Mouse (Mus musculus) forebrain, postnatal 0 days (tissue): ENCODE measurements at regions not wholly inside any gene's neighbourhood (a gene's known extent, or its start where the extent isn't known, plus 50 kb on each side); places are given as distances from the start of the nearest gene placed in this dataset.

ENCODE experiments used
- ATAC-seq: fragments of 200-750 bp; cut with Nextera tagmentation; 2 replicates; pipeline ENCODE4 v1.8.0; 2017; ENCODE audit warnings: mild to moderate bottlenecking, moderate library complexity
- DNase-seq: peaks from one replicate; pipeline ENCODE4 v3.0.0-alpha.2; 2015
- H3K27ac ChIP-seq: fragments of 300-500 bp; sonication (generic); 2 replicates; pipeline ENCODE4 v1.5.1; 2014; ENCODE audit warnings: low read depth, mild to moderate bottlenecking, antibody characterized with exemption, low read length, moderate library complexity, mixed read lengths
- H3K27me3 ChIP-seq: fragments of 300-500 bp; sonication (generic); 2 replicates; pipeline ENCODE4 v1.6.1; 2014; ENCODE audit warnings: mild to moderate bottlenecking, low read length, mixed read lengths; ENCODE audit not compliant: insufficient read depth
- H3K36me3 ChIP-seq: fragments of 300-500 bp; sonication (generic); 2 replicates; pipeline ENCODE4 v1.6.1; 2014; ENCODE audit warnings: mild to moderate bottlenecking, moderate library complexity; ENCODE audit not compliant: insufficient read depth
- H3K4me1 ChIP-seq: fragments of 300-500 bp; sonication (generic); 2 replicates; pipeline ENCODE4 v1.6.1; 2014; ENCODE audit warnings: antibody characterized with exemption; ENCODE audit not compliant: insufficient read depth
- H3K4me2 ChIP-seq: fragments of 300-500 bp; sonication (generic); 2 replicates; pipeline ENCODE4 v1.6.1; 2014; ENCODE audit warnings: low read depth, mild to moderate bottlenecking, moderate library complexity
- H3K4me3 ChIP-seq: fragments of 300-500 bp; sonication (generic); 2 replicates; pipeline ENCODE4 v1.5.1; 2014; ENCODE audit warnings: low read depth, low read length, mixed read lengths
- H3K9ac ChIP-seq: fragments of 300-500 bp; sonication (generic); 2 replicates; pipeline ENCODE4 v1.6.1; 2014; ENCODE audit warnings: mild to moderate bottlenecking
- H3K9me3 ChIP-seq: fragments of 300-500 bp; sonication (generic); 2 replicates; pipeline ENCODE4 v1.6.1; 2016; ENCODE audit warnings: low read length
- CTCF ChIP-seq: sonication (generic); IDR thresholded peaks from 2 replicates; pipeline ENCODE4 v1.5.1; 2016; ENCODE audit warnings: antibody characterized with exemption, control low read depth, low read depth
- WGBS: fragments of 180-500 bp; shearing (Covaris S2); extraction: QIAGEN DNeasy Blood & Tissue Kit; methylation state at CpG from one replicate; pipeline ENCODE4 v1.1.7; 2014; 5-methylcytosine and 5-hydroxymethylcytosine counted together

DNA sequence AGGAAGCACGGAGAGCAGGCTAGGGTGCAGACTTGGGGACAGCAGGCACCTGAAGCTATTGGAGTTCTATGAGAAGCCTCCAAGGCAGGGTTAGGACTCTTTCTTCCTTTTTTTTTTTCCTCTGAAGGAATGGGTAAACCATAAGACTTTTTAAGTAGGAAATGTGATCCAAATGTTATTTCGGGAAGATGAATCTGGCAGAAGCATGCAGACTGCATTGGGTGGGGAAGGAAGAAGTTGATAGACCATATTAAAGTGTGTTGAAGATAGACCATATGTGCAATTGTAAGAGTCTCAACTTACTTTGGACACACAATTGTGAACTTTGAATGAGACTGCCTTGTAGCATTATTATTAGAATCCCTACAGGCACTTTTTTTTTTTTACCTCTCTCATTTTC lies 304.5 kb downstream of the Ndfip2 start:
- WGBS = 84% methylated on average over 2 of the region's 2 CpGs
- ATAC-seq = no peak
- no peak for TF ChIP-seq CTCF

GRCm38 (mm10) chr14:105556813-105557212 lies 298.4 kb downstream of the Ndfip2 start:
- DNase-seq (no peak), ATAC-seq (no peak)
- Histone ChIP-seq H3K27me3 (no peaks in the 10 kb centered on the region), H3K9ac (no peak overlapping the region), H3K4me2 (no peak overlapping the region), H3K27ac (no peak overlapping the region), H3K9me3 (no peaks in the 10 kb centered on the region), H3K4me1 (no peaks in the 10 kb centered on the region), H3K36me3 (no peaks in the 10 kb centered on the region), H3K4me3 (no peak overlapping the region)
- 77% methylated on average over 3 of the region's 3 CpGs for WGBS
- no peak for TF ChIP-seq CTCF

More for the DNA sequence above, 304.5 kb downstream of the Ndfip2 start:
- no peaks in the 10 kb centered on the region for H3K27me3 ChIP-seq
- no peaks in the 10 kb centered on the region for H3K9me3 ChIP-seq
- DNase-seq = no peak
- no peak overlapping the region for H3K9ac ChIP-seq
- H3K4me3 ChIP-seq = no peak overlapping the region
- no peak overlapping the region for H3K4me2 ChIP-seq
- no peak overlapping the region for H3K27ac ChIP-seq
- H3K36me3 ChIP-seq = no peaks in the 10 kb centered on the region
- H3K4me1 ChIP-seq = no peaks in the 10 kb centered on the region

- TF ChIP-seq CTCF = no peak
- 97% methylated on average over 3 of the region's 3 CpGs for WGBS
- H3K9me3 ChIP-seq = no peaks in the 10 kb centered on the region
Measured at GRCm38 (mm10) chr14:105544066-105544465, 285.7 kb downstream of the Ndfip2 start.

GRCm38 (mm10) chr14:105542486-105543145 lies 284.2 kb downstream of the Ndfip2 start:
- ATAC-seq (peak; percentile 69), DNase-seq (peak; percentile 54)
- TF ChIP-seq CTCF = no peak

More at GRCm38 (mm10) chr14:105544066-105544465, 285.7 kb downstream of the Ndfip2 start:
- Histone ChIP-seq H3K27ac (no peak overlapping the region), H3K27me3 (no peaks in the 10 kb centered on the region), H3K4me1 (0 out of 2 replicates have a peak, but pooled peaks cover 3% of the 10 kb centered on the region), H3K4me3 (no peak overlapping the region), H3K4me2 (no peak overlapping the region), H3K36me3 (no peaks in the 10 kb centered on the region), H3K9ac (no peak overlapping the region)
- DNase-seq (no peak), ATAC-seq (no peak)

DNA sequence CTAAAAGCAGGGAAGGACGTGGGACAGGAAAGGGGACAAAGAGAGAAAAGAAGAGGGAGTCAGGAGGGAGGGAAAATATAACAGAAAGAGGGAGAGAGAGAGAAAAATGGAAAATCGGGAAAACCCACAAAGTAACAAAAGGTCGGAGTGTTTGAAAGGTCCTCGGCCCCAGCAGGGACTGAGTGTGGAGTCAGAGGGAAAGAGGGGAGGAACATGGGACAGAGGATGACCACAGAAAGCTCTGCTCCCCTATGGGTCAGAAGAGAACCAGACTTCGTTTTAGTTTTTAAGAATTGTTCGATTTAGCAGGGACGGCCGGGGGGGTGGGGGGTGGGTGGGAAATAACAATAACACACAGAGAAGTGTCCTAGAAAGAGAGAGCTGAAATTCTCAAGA lies 283.7 kb downstream of the Ndfip2 start:
- no peak overlapping the region for H3K4me3 ChIP-seq
- H3K9ac ChIP-seq = no peak overlapping the region
- H3K4me1 ChIP-seq = 0 out of 2 replicates have a peak, but pooled peaks cover 3% of the 10 kb centered on the region
- 35% methylated on average over 8 of the region's 8 CpGs for WGBS
- TF ChIP-seq CTCF = no peak
- no peak overlapping the region for H3K27ac ChIP-seq
- H3K36me3 ChIP-seq = no peaks in the 10 kb centered on the region
- no peaks in the 10 kb centered on the region for H3K27me3 ChIP-seq
- no peaks in the 10 kb centered on the region for H3K9me3 ChIP-seq
- no peak for DNase-seq
- peak overlapping the region; percentile 47 for H3K4me2 ChIP-seq
- no peak for ATAC-seq

More at GRCm38 (mm10) chr14:105542486-105543145, 284.2 kb downstream of the Ndfip2 start:
- no peaks in the 10 kb centered on the region for H3K9me3 ChIP-seq
- 5% methylated on average over 15 of the region's 15 CpGs for WGBS
- H3K9ac ChIP-seq = peak overlapping the region; percentile 28; the same call in 1 of the 2 replicates
- H3K4me1 ChIP-seq = 0 out of 2 replicates have a peak, but pooled peaks cover 3% of the 10 kb centered on the region
- H3K4me2 ChIP-seq = peak overlapping the region; percentile 47
- H3K4me3 ChIP-seq = peak overlapping the region; percentile 19
- no peak overlapping the region for H3K27ac ChIP-seq
- no peaks in the 10 kb centered on the region for H3K36me3 ChIP-seq
- no peaks in the 10 kb centered on the region for H3K27me3 ChIP-seq

DNA sequence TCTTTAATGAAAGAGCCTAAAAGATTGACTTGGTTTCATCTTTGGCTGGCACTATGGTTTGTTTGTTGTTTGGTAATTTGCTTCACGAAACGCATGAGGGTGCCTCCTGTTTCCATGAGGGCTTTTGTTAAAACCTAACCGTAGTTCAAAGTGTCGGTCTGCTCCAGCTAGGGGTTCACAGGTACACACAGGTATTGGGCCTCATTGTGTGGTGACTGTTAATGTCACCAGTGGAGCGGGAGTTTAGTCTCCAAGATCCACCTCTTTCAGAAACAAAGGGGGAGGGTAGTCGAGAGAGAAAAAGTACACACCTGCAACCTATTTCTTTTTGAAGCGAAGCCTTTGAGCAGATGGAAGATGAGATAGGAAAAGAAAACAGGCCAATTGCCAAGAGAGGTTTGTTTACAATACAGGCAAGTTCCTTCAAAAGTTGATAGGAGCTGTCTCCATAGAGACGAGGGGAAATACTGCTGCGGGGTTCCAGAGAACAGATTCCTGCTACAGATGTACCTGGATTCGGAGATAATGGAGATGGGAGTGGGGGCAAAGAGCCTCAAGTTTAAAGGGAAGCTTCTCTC lies 273.9 kb downstream of the Ndfip2 start:
- no peak overlapping the region for H3K4me2 ChIP-seq
- no peak for DNase-seq
- H3K9ac ChIP-seq = no peak overlapping the region
- H3K36me3 ChIP-seq = no peaks in the 10 kb centered on the region
- no peak overlapping the region for H3K27ac ChIP-seq
- no peaks in the 10 kb centered on the region for H3K27me3 ChIP-seq
- 0 out of 2 replicates have a peak, but pooled peaks cover 3% of the 10 kb centered on the region for H3K4me1 ChIP-seq
- WGBS = 65% methylated on average over 10 of the region's 10 CpGs
- TF ChIP-seq CTCF = no peak
- no peak for ATAC-seq
- H3K9me3 ChIP-seq = 0 out of 2 replicates have a peak, but pooled peaks cover 4% of the 10 kb centered on the region
- H3K4me3 ChIP-seq = no peak overlapping the region

GRCm38 (mm10) chr14:105528107-105528506 lies 269.7 kb downstream of the Ndfip2 start:
- Histone ChIP-seq H3K27me3 (no peaks in the 10 kb centered on the region), H3K4me2 (no peak overlapping the region), H3K4me3 (no peak overlapping the region), H3K9ac (no peak overlapping the region), H3K27ac (no peak overlapping the region), H3K36me3 (no peaks in the 10 kb centered on the region), H3K4me1 (0 out of 2 replicates have a peak, but pooled peaks cover 3% of the 10 kb centered on the region), H3K9me3 (no peaks in the 10 kb centered on the region)
- no peak for TF ChIP-seq CTCF
- DNase-seq (no peak), ATAC-seq (no peak)
- WGBS = 85% methylated on average over 6 of the region's 6 CpGs
